Mouse (Mus musculus): ENCODE results near the gene Palld.

Palld gene

DNA sequence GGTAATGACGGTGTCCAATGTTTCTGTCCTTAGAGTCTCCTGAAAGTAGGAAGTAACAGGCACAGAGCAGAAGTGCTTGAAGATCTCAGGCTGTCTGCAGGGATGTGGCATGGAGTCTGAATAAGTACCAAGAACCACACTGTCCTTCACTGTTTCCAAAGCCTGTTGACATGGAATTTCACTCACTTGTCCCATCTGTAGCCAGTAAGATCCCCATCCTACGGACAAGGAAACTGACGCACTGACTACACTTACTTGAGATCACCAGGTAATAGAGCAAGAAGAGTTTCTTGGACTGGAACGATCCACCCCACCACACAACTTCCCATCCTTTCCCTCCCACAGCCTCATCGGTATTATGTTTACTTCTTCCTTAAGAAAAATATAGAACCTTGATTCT is 128.3 kb downstream of the Palld start:
- no peak for DNase-seq (ENCODE audit: low spot score in 2 of 2)

DNA sequence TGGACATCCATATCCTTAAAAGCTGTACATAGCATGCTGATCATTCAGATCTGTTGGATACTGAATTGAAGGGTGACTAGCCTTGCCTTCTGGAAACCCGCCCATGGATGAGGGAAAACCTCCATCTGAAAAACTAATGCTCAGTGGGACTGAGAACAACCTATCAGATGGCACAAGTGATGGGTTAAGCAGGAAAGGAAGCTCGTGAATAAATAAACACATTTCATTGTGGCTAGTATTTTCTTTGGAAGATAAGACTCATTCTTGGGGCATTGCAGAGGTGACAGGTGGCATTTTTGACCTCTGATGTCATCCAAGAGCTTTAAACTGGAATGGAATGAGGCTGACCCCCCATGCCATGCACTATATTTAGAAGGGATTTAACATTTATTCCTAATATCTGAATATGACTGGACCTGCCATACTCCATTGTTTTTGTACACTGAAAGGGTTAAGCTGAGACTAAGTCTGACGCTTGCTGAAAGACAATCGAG is 128.8 kb downstream of the Palld start:
- no peak for DNase-seq (ENCODE audit: low spot score in 2 of 2)

DNA sequence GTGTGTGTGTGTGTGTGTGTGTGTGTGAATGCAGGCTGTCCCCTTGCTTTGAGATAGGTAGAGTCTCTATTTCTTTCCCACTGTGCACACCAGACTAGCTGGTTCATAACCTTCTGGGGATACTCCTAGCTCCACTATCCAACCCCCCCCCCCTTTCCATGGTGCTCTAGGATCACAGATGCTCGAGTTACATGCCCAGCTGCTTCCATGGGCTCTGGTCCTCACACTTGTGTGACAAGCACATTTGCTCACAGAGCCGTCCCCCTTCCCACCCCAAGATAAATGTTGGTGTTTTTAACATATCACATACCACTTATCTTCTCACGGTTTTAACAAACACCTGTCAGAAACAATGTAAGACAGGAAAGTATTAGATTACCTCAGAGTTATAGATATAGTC is 131.2 kb downstream of the Palld start:
- DNase-seq (ENCODE audit: low spot score in 2 of 2) = no peak

DNA sequence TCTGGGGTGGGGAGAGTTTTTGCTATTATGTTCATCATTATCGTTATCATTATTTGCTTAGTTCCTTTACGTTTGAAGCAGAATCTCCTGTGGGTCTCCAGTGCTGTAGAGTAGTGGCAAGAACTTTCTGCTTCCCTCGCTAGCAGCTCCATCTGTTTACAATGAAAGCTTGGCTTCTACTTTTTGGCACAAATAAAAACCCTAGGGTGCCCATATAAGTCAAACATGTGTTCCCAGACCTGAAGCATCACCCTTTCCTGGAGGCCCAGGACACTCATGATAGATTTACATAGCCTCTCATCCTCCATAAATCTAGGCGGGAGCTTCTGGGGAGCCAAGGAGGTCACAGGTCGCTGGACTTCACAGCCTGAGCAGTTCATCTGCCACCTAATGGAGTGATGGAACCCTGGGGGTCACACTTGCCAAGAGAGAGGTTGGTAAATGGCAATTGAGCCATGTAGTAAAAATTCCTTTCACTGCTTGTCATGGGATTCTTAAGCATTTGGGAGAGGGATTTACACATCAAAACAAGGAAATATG is 133.1 kb downstream of the Palld start:
- no peak for DNase-seq (ENCODE audit: low spot score in 2 of 2)

DNA sequence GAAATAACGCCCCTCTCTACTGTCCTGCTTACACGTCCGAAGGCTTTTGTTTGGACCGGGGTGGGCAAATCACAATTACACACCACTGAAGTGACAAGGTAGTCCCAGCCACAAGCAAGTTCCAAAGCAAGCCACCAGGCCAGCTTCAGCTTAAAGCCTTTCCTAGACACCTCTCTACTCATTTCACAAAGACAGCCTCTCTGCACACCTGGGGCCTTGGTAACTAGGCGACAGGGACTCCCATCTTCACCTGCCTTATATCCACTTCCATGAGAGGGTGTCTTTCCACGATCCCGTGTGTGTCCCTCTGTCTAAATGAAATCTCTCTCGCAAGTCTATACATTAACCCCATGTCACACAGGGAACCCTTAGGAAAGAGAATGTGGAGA is 142.3 kb downstream of the Palld start:
- no peak for DNase-seq (ENCODE audit: low spot score in 2 of 2)

DNA sequence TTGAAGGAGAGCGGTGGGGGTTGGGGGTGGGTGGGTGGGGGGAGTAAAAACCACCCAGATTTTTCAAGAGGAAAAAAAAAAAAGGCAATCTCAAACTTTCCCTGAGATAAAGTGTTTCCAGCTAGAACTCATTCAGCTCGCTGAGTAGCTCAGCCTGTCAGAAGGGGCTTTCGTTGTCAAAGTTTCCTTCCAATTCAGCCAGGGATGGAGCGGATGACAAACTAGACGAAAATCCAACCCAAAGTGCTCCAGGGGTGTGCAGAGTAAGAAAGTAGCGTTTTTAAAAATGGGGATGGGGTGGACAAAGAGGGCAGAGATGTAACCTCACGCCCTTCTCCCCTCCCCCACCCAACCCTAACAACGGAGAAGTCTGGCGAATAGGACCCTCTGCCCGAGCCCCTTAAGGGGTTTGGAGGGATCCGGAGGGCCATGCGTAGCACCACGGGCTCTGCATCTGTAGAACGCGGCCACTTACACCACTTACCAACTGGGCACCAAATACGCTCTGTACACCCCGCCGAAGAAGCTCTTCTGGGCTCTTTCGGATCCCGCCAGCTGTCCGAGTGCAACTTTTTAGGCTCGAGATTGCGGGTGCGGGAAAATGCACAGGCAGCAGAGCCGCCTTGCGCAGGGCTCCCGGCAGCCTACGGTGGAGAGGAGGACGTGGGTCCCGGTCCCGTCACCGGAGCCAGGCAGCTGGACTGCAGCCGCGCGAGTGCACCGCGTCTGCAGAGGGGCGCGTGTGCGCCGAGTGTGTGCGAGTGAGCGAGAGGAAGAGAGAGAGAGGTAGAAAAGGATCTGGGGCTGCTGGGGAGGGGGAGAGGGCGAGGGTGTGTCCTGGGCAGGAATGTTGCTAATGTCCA is 142.9 kb downstream of the Palld start:
- no peak for DNase-seq (ENCODE audit: low spot score in 2 of 2)

DNA sequence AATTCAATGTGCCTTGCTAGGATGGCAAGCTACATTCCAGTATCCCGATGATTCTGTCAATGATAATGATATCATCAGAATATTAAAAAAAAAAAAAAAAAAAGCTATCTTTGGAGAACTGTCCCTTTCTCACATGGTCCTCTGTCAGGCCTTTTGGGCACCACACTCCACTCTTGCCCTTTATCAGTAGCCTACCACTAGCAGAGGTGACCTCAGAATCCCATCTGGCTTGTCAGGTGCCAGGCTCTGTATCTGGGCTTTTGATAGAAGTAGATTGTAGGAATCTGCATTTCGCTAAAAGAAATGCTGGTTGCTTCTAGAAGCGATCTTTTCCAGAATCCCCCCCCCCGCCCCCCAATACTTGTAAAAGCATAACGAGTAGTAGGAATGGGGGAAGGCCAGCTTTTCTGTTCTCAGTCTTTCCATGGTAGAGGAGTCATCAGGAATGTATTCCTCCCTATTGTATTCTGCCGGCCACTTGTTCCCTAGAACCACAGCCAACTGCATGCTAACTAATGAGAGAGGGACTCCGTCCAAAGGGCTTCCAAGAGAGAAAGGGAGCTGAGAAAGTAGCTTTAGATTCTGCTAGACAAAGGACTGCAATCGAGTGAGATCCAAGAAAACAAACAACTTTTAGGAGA is 143.7 kb downstream of the Palld start:
- no peak for DNase-seq (ENCODE audit: low spot score in 2 of 2)

DNA sequence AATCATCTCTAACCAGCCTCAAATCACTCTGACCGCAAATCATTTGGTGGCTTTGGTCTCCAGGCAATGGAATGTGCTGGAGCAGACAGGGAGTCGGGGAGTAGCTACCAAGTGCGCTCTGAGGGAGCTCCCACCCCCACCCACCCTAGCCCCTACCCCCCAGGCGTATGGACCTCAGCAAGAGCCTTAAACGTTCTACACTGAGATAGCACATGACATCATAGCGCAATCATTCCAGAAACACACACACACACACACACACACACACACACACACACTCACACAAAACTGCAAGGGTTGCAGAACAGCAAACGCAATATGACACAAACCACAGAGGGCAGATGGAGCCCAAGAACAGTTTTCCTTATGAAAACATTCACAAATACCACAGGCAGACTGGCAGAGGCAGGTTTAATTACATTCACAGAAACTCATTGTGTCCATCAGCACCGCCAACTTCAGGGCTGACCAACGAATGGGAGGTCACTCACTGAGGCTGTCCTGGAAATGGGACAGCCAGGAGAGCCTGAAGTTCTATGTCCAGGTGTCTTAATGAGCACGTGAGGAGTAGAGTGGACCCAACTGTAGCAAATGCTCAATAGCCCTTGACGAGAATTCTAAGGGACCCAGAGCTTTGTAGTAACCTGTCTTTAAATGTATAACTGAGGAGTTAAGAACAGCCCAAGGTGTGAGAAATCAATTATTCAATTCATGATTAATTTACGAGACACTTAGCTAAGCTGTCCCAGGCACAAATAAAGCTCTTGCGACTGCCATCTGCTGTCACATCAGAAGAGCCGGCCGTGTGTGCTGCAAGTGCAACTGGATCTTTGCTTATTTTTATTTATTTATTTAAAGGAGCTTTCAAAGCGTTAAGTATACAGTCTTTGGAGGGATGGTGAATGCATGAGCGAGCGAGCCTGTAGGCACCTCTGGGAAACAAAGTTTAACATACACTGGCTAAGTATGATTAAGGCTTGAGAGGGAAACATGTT is 145.2 kb downstream of the Palld start:
- no peak for DNase-seq (ENCODE audit: low spot score in 2 of 2)

DNA sequence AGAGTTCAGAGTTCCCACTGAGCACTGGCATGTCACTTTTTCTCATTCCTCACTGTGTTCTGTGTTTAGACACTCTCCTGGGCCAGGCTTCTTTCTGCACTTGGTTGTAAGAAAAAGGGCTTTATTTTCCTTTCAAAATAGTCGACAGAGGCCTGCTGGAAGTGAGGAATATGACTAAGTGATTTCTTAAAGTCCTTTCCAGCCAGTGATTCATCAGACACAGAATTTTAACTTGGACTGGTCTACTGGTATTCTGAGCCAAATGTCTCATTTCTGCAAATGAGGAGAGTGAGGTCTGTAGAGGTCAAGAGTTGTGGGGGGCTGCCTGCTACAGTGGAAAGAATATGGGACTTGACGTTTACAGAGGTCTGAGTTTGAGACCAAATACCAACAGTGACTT is 147.3 kb downstream of the Palld start:
- no peak for DNase-seq (ENCODE audit: low spot score in 2 of 2)

DNA sequence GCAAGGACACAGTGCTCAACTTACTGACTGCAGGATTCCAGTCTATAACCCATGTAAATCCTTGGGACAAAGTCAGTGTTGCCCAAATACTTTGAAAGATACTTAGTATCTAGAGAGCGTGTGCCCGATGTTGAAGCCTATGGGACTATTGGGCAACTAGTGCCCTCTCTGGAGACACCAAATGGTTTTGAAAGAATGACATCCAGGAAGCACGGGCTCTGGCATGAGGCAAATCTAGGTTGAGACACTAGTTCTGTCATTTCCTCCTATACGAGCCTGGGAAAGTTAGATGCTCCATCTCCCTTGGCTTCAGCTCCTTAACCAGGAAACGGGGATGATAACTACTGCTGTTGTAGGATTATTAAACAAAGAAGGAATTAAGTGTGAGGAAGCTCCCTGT is 155.4 kb downstream of the Palld start:
- no peak for DNase-seq (ENCODE audit: low spot score in 2 of 2)

DNA sequence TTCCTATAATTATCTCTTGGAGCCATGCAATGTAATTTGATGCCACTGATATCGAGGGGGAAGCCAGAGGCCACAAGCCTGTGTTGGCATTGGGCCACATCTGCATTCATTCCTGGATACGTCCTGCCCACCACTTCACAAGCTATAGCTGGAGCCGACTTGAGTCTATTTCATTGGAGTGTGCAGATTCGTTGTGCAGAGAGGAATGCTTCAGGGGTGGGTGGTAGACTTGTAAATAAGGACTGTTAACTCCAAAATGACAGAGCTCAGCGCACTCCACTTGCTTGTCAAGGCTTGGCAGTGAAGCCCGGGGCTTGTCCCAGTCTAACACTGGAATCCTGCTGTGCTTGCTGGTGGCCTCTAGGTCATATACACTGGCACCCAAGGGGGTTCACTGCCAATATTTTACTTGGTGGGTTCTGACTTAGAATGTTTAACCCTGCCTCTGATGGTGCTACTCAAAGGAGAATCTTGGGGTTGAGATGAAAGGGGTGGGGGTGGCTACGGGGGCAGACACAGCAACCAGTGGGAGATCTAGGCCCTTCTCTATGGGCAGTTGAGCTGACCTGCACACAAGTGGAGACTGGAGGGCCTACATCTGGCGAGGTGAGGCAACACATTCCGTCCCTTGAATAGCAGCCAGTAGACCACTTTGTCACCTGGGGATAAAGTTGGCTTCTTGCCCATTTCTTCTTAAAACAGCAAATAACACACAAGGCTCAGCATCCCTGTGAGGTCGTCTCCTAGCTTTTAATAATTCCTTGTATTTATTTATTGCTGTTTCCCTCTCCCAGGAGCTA is 157.1 kb downstream of the Palld start:
- DNase-seq (ENCODE audit: low spot score in 2 of 2) = no peak

DNA sequence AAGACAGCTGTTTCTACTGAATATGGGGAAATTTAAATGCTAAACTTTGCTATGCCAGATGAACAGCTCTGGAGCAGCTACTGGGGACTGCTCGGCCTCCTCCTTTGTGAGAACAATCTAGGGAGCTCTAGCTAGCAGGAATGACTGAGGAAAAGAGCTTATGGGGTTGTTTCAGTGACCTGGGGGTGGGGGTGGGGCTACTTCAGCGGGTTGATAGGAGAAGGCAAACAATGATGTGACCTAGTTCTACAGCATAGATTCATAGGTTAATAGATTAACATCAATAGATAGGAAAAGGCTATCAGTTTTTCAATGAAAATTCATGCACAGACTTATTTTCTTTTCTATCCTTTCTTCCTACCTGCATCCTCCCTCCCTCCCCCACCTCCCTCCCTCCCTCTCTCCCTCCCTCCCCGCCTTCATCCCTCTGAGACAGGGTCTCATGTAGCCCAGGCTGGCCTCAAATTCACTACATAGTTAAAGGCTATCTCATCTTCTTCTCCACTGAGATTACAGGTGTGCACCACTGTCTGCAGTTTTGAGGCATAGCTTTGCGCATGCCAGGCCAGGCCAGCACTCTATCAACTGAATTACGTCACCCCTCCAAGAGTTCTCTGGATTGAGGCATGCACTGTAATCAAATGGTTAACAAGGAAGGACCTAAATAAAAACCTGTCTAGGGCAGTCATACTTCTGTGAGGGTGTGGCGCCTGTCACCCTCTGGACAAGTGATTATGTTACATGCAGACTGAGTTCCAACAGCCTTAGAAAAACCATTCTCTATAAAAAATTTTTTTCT is 158.5 kb downstream of the Palld start:
- no peak for DNase-seq (ENCODE audit: low spot score in 2 of 2)

DNA sequence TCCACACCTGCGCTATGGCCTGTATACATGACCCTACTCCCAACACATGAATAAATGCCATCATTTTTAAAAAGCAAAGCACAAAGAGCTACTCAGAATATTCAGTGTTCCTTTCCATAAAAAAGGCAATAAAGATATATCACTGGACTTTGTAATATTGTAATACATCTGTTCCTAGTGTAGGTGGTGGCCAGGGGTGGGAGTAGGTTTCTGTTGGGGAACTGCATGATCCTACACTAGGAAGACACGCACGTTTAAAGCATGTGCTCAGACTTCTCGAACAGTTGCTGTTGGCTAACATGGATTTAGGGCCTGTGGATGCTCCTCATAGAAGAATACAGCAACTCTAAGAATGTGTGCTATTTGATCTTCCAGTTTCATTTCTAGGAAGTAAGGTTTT is 165.0 kb downstream of the Palld start:
- DNase-seq (ENCODE audit: low spot score in 2 of 2) = no peak

DNA sequence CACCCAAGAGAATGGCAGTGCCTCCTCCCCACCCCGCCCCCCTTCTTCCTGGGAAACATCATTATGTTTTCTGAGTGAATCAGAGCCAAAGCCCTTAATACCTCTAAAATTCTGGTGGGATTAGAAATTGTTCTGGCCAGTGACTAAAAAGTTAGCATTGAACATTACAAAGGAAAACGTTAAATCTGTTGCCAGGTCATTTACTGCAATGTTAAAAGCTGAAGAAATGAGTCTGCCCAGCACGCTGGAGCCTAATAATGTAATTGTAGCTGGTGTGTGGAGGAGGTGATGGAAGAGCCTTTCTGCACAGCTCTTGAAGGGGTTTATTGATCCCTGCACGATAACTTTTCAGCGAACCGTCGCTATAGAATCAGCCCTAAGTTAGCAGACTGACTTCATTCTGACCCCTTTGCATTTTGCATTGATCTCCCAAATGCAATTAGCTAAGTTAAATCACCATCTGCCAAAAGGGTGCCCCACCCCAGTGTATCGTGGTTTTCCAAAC is 165.7 kb downstream of the Palld start:
- no peak for DNase-seq (ENCODE audit: low spot score in 2 of 2)

DNA sequence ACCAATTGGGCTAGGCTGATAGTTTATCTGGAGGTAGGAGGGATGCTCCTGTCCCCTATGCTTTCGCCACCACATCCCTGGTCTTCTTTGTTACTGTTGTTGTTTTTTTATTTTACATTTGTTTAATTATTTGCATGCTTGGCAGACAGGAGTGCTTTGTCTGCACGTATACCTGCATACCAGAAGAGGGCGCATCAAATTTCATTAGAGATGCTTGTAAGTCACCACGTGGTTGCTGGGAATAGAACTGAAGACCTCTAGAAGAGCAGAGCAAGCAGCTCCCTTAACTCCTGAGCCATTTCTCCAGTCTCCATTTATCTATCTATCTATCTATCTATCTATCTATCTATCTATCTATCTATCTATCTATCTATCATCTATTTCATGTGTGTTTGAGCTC is 166.4 kb downstream of the Palld start:
- no peak for DNase-seq (ENCODE audit: low spot score in 2 of 2)

DNA sequence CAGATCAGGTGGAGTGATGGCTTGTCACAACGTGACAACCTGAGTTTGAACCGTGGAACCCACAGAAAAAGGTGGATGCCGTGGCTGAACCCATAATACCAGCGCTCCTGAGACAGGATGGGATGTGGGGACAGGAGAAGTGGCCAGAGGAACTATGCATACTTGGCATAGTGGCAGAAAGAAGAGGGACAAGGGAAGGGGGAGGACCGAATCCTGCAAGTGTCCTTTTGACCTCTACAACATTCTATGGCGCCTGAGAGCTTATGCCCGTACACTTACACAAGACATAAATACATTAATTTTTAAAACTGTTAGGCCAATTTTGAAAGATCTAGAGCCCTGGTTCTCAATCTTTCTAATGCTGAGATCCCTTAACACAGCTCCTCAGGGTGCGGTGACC is 168.3 kb downstream of the Palld start:
- no peak for DNase-seq (ENCODE audit: low spot score in 2 of 2)

DNA sequence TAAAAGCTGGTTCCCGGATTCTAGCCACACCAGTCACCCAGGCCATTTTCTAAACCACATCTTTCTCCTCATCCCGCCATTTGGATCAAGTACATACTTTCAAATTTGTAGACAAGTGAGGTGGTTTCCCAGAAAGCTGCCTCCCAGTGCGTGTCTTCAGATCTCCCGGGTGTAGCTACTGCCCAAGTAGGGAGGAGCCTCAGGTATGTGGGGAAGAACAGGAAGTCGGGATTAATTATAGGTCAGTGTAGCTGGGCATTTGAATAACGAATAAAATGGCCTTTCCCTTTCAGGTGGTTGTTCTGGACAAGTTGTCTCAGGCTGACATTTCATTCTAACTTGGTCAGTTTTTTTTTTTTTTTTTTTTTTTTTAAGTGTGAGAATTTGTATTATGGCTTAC is 170.3 kb downstream of the Palld start:
- DNase-seq (ENCODE audit: low spot score in 2 of 2) = no peak

DNA sequence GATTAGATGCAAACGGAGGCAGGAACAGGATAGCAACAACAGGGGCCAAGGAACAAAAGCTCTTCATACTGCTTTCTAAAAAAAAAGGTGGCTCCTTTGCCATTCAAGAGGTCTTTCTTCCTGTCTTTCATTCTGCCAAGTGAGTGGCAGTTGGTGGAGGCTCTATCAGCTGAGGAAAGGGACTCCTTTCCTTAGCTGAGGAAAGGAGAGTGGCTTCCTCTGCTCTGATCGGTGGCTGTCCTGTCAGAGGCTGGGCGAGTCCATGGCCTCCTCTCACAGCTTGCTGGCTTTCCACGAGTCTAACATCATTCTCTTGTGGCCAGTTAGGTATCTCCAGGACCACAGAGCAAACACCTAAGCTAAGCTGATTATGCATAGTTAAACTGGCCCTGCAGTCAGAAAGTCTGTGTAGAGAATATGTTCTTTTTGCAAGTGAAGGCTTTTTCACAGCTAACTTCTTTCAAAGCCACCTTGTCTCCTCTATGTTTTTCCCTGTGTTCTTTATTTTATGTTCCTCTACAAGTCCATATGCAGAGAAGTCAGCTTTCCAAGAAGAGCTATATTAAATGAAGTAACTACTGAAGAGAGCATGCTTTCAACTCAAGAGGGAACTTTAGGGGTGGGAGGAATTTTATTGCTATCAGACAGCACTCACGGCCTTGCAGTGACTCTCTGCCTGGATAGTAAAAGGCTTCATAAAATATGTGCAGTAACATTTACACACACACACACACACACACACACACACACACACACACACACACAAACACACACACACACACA is 171.0 kb downstream of the Palld start:
- no peak for DNase-seq (ENCODE audit: low spot score in 2 of 2)

DNA sequence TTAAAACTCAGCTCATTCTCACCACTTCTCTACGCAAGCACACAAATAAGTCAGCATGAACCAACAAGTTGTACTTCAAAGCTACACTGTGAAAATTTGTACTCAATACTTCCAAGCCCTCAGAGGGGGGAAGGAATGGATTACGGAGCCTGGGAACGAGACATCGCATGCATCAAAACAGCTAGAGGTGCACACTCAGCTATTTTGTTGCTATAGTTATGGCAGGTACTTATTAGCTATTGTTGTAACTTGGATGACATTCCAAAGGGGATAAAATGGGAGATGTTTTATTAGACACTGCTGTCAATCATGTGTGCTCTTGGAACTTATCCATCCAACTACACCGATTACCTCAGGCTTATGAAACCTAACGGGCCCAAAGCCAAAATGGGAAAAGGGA is 171.8 kb downstream of the Palld start:
- DNase-seq (ENCODE audit: low spot score in 2 of 2) = no peak
